Comparison of ENCODE assay signal across 29 mouse cellular contexts in genomic region chr8:78912470-78912869, GRCm38 (mm10).
"Had no signal": no experiment of that assay in that cellular context is flagged by ENCODE, and none has a peak within 500 bp of the region (broad histone marks: within the 10 kb centered on the region; RNA-seq: fewer than 3 reads in every experiment).

No protein-coding gene starts in this region.

- H3K27ac ChIP-seq: heart, embryonic 13.5 days; heart, embryonic 15.5 days; hindbrain, embryonic 10.5 days; hindbrain, embryonic 12.5 days; hindbrain, embryonic 13.5 days; hindbrain, embryonic 14.5 days; hindbrain, embryonic 15.5 days; hindbrain, postnatal 0 days; intestine, embryonic 15.5 days; kidney, embryonic 15.5 days; kidney, postnatal 0 days; layer of hippocampus, adult 2 months; left cerebral cortex, adult 2 months had no signal

- H3K9ac ChIP-seq: heart, embryonic 13.5 days; heart, embryonic 15.5 days; hindbrain, embryonic 12.5 days; hindbrain, embryonic 13.5 days; hindbrain, embryonic 14.5 days; hindbrain, embryonic 15.5 days; intestine, embryonic 15.5 days; kidney, embryonic 15.5 days had no signal

- H3K4me1 ChIP-seq: heart, embryonic 13.5 days; heart, embryonic 15.5 days; hindbrain, embryonic 10.5 days; hindbrain, embryonic 12.5 days; hindbrain, embryonic 13.5 days; hindbrain, embryonic 15.5 days; intestine, embryonic 15.5 days had no signal

- H3K9me3 ChIP-seq: heart, embryonic 13.5 days; heart, embryonic 15.5 days; hindbrain, embryonic 10.5 days; hindbrain, embryonic 12.5 days; hindbrain, embryonic 15.5 days; intestine, embryonic 15.5 days; kidney, embryonic 15.5 days had no signal

- DNase-seq: heart, postnatal 10 days; heart, postnatal 14 days; heart, postnatal 36 days; heart, postnatal 4 days; kidney, adult 11 months; kidney, adult 18-20 months; kidney, adult 2 months; kidney, adult 8-10 months; kidney, adult 9 months; kidney, postnatal 10 days; kidney, postnatal 14 days; kidney, postnatal 25 days; kidney, postnatal 36 days; kidney, postnatal 4 days; layer of hippocampus, adult 9-11 months; layer of hippocampus, postnatal 36 days had no signal

- H3K4me3 ChIP-seq: heart, embryonic 13.5 days; heart, embryonic 15.5 days; hindbrain, embryonic 10.5 days; hindbrain, embryonic 12.5 days; hindbrain, embryonic 13.5 days; hindbrain, embryonic 15.5 days; intestine, embryonic 15.5 days; kidney, embryonic 15.5 days; layer of hippocampus, adult 2 months; left cerebral cortex, adult 2 months had no signal

- H3K27me3 ChIP-seq: heart, embryonic 13.5 days; heart, embryonic 15.5 days; hindbrain, embryonic 12.5 days; hindbrain, embryonic 13.5 days; hindbrain, embryonic 15.5 days; intestine, embryonic 15.5 days; kidney, embryonic 15.5 days had no signal

- H3K36me3 ChIP-seq: heart, embryonic 13.5 days; heart, embryonic 15.5 days; hindbrain, embryonic 10.5 days; hindbrain, embryonic 12.5 days; hindbrain, embryonic 13.5 days; hindbrain, embryonic 15.5 days; intestine, embryonic 15.5 days; kidney, embryonic 15.5 days had no signal
